Mouse (Mus musculus): Measurements from ENCODE around the gene Aspg.

GRCm38 (mm10) chr12:112096051-112096732 lies 10.3 kb upstream of the Aspg start:
- TF ChIP-seq CTCF (IDR thresholded peaks at IDR 0.05; ENCODE audit: extremely low read depth, insufficient read depth, low read length) (no peak), POLR2A (IDR thresholded peaks at IDR 0.05; ENCODE audit: extremely low read depth, insufficient read depth, low read length) (no peak)

Data from cortical plate, adult 2 months (tissue).